Mouse (Mus musculus) embryonic facial prominence, embryonic 14.5 days (tissue): ENCODE measurements around the gene Acot5. TPM values are rescaled to one million over a fixed set of nuclear protein-coding genes. Genes with fewer than 3 reads are reported as not detected.
"Not testable (repeated sequence)": the region's sequence is repeated elsewhere in the genome, so short reads cannot be mapped to it uniquely, and the experiment has no call there.

Source experiments
- ATAC-seq: fragments of 200-750 bp; cut with Nextera tagmentation; 2 replicates; pipeline ENCODE4 v1.8.0; 2017; ENCODE audit warnings: low read depth, moderate number of reproducible peaks, moderate TSS enrichment
- DNase-seq: peaks from one replicate; pipeline ENCODE4 v3.0.0-alpha.2; 2015; ENCODE audit warnings: low spot score
- H3K27ac ChIP-seq: fragments of 300-500 bp; sonication (generic); replicated peaks from 2 replicates; pipeline ENCODE4 v1.5.1; 2014; ENCODE audit warnings: low read depth, mild to moderate bottlenecking, low read length, moderate library complexity
- H3K27me3 ChIP-seq: fragments of 300-500 bp; sonication (generic); replicated peaks from 2 replicates; pipeline ENCODE4 v1.6.1; 2014; ENCODE audit warnings: low read length; ENCODE audit not compliant: control insufficient read depth, insufficient read depth
- H3K36me3 ChIP-seq: fragments of 300-500 bp; sonication (generic); 2 replicates; pipeline ENCODE4 v1.6.1; 2014; ENCODE audit warnings: low read length, mixed read lengths; ENCODE audit not compliant: control insufficient read depth, insufficient read depth
- H3K4me1 ChIP-seq: fragments of 300-500 bp; sonication (generic); 2 replicates; pipeline ENCODE4 v1.6.1; 2014; ENCODE audit warnings: antibody characterized with exemption, low read length; ENCODE audit not compliant: control insufficient read depth, insufficient read depth
- H3K4me2 ChIP-seq: fragments of 300-500 bp; sonication (generic); 2 replicates; pipeline ENCODE4 v1.6.1; 2014; ENCODE audit warnings: low read depth, mild to moderate bottlenecking, low read length, moderate library complexity, mixed read lengths
- H3K4me3 ChIP-seq: fragments of 300-500 bp; sonication (generic); 2 replicates; pipeline ENCODE4 v1.5.1; 2014; ENCODE audit warnings: low read depth, mild to moderate bottlenecking, low read length
- H3K9ac ChIP-seq: fragments of 300-500 bp; sonication (generic); 2 replicates; pipeline ENCODE4 v1.6.1; 2014; ENCODE audit warnings: low read depth, mild to moderate bottlenecking, low read length, moderate library complexity, mixed read lengths
- H3K9me3 ChIP-seq: fragments of 300-500 bp; sonication (generic); 2 replicates; pipeline ENCODE4 v1.6.1; 2016; ENCODE audit warnings: low read length; ENCODE audit not compliant: control insufficient read depth
- WGBS: fragments of 180-500 bp; shearing (Covaris S2); extraction: QIAGEN DNeasy Blood & Tissue Kit; methylation state at CpG from one replicate; pipeline ENCODE4 v1.1.7; 2014; 5-methylcytosine and 5-hydroxymethylcytosine counted together
- polyA plus RNA-seq: library from polyadenylated mRNA; unstranded; fragments of >200 nt; fragmentation: Nextera tagmentation; extraction: Ambion mirVana; gene quantifications from 2 replicates; pipeline ENCODE4 v1.2.1, GENCODE M21; 2014

Acot5 gene
- not detected in 2 replicates for polyA plus RNA-seq

DNA sequence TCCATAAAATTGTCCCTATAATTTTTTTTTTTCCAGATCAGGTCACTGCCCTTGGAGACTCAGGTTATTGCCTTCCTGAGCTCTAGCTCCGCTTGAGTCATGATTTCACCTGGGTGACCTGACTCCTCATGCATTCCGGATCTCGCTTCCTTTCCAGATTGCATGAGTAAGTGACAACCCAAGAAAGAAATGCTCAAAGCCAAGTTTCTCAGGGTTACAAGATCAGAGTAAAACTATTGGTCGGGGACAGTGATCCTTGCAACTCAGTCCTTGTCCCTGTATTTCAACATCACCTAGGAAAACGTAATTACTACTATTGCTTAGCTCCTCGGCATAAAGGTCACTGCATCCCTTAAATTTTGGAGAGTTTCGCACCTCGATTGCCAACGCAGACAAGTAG, at the start of gene Acot5:
Gene Acot5 (plus strand): TSS at position 340 of the 400 bp plus-strand sequence.
- no peak for ATAC-seq
- H3K9ac ChIP-seq = peak within 1 kb of the TSS; percentile 46
- 48% methylated on average over 9 of the region's 9 CpGs for WGBS

DNA sequence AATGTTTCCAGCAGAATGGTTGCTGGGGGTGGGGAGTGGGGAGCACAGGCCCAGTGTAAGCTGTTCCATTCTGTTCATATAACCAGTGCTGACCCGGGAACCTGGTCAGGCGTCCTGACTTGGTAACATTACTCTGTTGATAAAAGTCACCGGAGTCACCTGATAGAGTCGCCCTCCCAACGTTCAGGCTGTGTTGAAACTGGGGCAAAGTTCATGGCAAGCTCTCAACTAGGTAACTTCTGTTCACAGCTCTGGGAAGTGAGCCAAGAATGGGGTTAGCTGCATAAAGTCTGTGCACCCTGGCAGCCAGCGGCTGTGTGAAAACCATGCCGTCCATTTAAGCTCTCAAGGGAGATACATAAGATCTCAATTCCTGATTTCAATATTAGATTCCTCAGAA, 48.6 kb upstream of the Acot5 start:
- H3K9ac ChIP-seq, H3K4me3 ChIP-seq, H3K27ac ChIP-seq, H3K36me3 ChIP-seq, H3K4me1 ChIP-seq, H3K27me3 ChIP-seq, H3K4me2 ChIP-seq, H3K9me3 ChIP-seq: not testable (repeated sequence)
- DNase-seq (peak; percentile 85), ATAC-seq (peak; percentile 41; the same call in 1 of the 2 replicates)
- WGBS = 49% methylated on average over 7 of the region's 7 CpGs

More for the DNA sequence above, at the start of gene Acot5:
- Histone ChIP-seq H3K27ac (no peak within 1 kb of the TSS), H3K4me2 (peak within 1 kb of the TSS; percentile 61), H3K36me3 (no peaks in the 10 kb centered on the region), H3K4me1 (no peaks in the 10 kb centered on the region), H3K9me3 (no peaks in the 10 kb centered on the region), H3K4me3 (peak within 1 kb of the TSS; percentile 40), H3K27me3 (peaks cover 21% of the 10 kb centered on the region)
- no peak for DNase-seq

DNA sequence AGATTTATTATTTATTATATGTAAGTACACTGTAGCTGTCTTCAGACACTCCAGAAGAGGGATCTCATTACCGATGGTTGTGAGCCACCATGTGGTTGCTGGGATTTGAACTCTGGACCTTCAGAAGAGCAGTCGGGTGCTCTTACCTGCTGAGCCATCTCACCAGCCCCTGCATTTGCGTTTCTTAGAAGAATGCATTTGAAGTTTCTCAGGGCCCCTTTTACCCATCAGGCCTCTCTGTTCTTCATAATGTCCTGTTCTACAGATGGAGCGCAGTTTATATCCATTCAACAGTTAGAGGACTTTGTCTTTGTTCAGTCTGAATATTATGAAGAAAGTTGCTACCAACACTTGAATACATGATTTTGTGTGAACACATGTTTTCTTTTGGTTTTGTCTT, 46.9 kb upstream of the Acot5 start:
- not testable (repeated sequence) for H3K4me2 ChIP-seq, H3K4me3 ChIP-seq, ATAC-seq, H3K9ac ChIP-seq, H3K36me3 ChIP-seq, DNase-seq, H3K9me3 ChIP-seq, H3K27me3 ChIP-seq, H3K4me1 ChIP-seq, H3K27ac ChIP-seq
- 93% methylated on average over 4 of the region's 4 CpGs for WGBS

DNA sequence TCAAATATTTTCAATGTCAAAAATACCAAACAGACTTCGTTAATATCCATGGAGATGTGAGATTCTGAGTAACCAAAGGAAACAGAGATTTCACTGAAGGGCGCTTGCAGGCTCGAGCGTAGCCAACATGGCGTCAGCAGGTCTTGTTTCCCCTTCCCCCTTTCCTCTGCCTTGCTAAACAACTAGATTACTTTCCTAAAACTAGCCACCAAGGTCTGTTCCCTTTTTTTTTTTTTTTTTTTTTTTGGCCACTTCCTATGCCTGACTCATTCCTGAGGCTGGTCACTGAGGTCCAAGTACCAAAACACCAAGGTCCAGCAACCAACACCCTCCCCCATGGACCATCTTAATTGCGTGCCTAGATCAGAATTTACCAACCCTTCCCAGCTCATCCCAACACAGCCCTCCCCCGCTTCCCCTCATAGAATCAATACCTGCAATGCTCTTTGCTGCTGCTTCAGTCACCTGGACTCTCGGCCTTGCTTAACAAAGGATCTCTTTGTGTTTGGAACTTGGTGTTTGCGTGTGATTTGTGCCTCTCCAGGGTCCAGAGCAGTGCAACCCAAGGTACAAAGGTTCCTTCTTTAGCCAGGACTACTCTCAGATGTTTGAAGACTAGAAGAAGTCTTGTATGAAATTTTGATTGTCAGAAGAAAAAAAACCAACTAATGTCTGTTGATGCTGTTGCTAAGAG, 45.9 kb upstream of the Acot5 start:
- 73% methylated on average over 9 of the region's 9 CpGs for WGBS
- no peak overlapping the region for H3K27ac ChIP-seq

DNA sequence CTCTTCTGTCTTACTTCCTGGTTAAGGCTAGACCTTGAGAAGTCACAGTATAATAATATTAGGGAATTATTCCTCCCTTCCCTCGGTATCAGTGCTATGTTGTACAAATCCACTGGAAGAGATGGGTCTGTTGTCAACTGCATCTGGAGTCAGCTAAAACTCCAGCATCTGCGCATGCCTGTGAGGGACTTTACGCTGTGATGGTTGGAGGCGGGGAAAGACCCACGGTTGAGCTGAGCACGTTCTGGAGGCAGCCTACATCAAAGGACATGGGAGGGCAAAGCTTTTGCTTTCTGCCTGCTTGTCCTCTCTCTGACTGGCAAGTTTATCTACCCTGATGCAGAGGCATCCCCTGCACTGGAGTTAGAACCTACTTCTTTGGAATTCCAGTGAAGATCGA, 43.2 kb upstream of the Acot5 start:
- 86% methylated on average over 7 of the region's 7 CpGs for WGBS
- no peak for ATAC-seq

More for the DNA sequence above, 45.9 kb upstream of the Acot5 start:
- Histone ChIP-seq H3K27me3 (no peaks in the 10 kb centered on the region), H3K4me2 (no peak overlapping the region), H3K4me3 (no peak overlapping the region), H3K4me1 (no peaks in the 10 kb centered on the region), H3K9ac (no peak overlapping the region), H3K9me3 (no peaks in the 10 kb centered on the region), H3K36me3 (no peaks in the 10 kb centered on the region)
- no peak for DNase-seq
- no peak for ATAC-seq

DNA sequence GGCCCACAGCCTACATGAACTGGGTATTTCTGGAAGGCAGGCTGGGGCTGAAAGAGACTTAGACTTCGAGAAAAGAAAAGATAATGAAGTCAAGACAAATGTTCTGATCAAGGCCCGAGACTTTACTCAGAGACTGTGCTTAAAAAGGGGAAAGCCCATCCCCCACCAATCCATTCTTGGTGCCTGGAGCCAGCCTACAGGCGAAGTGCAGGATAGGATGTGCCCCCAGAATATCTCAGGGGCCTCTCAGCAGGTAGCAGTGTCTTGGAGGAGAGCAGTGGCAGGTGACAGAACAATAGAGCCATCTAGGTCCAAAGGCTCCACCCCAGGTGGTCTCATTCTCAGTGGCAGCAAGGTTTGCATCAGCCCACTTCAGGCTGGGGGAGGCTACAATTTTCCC, 40.8 kb upstream of the Acot5 start:
- H3K27me3 ChIP-seq, ATAC-seq, H3K27ac ChIP-seq, H3K4me3 ChIP-seq, H3K4me1 ChIP-seq, H3K9ac ChIP-seq, H3K9me3 ChIP-seq, DNase-seq, H3K4me2 ChIP-seq, H3K36me3 ChIP-seq: not testable (repeated sequence)
- WGBS = 49% methylated on average over 3 of the region's 3 CpGs

More for the DNA sequence above, 43.2 kb upstream of the Acot5 start:
- H3K9ac ChIP-seq = no peak overlapping the region
- H3K36me3 ChIP-seq = no peaks in the 10 kb centered on the region
- H3K4me1 ChIP-seq = no peaks in the 10 kb centered on the region
- H3K4me3 ChIP-seq = no peak overlapping the region
- H3K4me2 ChIP-seq = no peak overlapping the region
- H3K27ac ChIP-seq = no peak overlapping the region
- no peak for DNase-seq
- H3K9me3 ChIP-seq = no peaks in the 10 kb centered on the region
- H3K27me3 ChIP-seq = no peaks in the 10 kb centered on the region

DNA sequence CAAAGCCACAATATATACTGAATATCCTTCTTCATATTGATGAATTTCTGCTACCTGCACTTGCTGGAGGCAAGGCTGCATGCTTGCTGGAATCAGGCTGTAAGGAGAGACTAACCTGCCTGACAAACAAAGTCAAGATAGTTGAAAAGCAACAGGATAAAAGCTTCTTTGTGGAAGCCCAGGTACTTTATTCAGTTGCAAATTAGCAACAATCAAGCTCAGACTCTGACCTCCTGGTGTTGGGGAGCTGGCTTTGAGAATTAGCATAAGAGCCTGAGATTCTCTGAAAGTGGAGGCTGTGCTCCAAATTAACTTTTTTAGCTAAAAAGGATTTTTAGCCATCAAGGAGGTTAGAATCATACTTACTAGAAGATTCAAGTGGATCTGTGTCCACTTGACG, 40.1 kb upstream of the Acot5 start:
- 87% methylated on average over 1 of the region's 1 CpGs for WGBS
- not testable (repeated sequence) for DNase-seq

DNA sequence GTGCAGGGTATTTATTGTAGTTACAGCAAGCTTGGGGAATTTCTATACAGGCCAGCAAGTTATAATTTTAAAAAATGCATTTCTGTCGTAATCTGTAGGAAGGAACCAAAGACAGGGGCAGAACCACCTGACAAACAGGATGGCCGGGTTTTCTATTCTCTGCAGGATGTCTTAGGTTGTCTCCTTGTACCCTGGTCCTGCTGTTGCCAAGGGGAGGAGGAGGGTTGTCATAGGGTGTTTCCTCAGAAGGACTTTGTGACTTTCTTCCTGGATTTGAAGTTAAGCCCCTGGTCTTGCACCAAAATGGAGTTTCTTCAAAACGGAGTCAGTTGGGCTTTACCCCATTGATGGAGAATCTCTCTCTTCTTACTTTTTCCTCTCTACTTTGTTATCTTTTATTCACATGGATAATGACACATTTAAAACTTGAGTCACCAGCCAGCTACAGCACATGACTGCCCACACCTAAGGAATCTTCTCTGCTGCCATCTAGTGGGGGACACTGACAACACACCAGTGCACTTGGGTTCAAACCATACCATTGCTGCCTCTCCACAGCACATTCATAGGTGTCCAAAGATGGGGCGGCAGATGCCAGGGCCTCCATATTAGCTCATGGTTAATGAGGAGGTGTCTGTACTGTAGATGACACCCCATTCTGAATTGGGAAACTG, 38.3 kb upstream of the Acot5 start:
- H3K27ac ChIP-seq = no peak overlapping the region
- H3K9ac ChIP-seq = no peak overlapping the region
- H3K27me3 ChIP-seq = no peaks in the 10 kb centered on the region
- ATAC-seq (peak; percentile 65; the same call in 1 of the 2 replicates), DNase-seq (peak; percentile 80)
- no peaks in the 10 kb centered on the region for H3K36me3 ChIP-seq
- H3K4me2 ChIP-seq = no peak overlapping the region
- no peaks in the 10 kb centered on the region for H3K4me1 ChIP-seq
- no peak overlapping the region for H3K4me3 ChIP-seq
- H3K9me3 ChIP-seq = no peaks in the 10 kb centered on the region
- WGBS = 62% methylated on average over 4 of the region's 4 CpGs

More for the DNA sequence above, 40.1 kb upstream of the Acot5 start:
- not testable (repeated sequence) for H3K9me3 ChIP-seq, H3K4me1 ChIP-seq, H3K27ac ChIP-seq, H3K9ac ChIP-seq, H3K4me3 ChIP-seq, H3K4me2 ChIP-seq, ATAC-seq, H3K36me3 ChIP-seq, H3K27me3 ChIP-seq
